Mouse (Mus musculus) cerebellum, adult 11-12 months (tissue): ENCODE measurements around the gene Wdr53.
"Not testable (repeated sequence)": the region's sequence is repeated elsewhere in the genome, so short reads cannot be mapped to it uniquely, and the experiment has no call there.

ENCODE experiments used
- DNase-seq: peaks from one replicate; pipeline ENCODE4 v3.0.0; 2022

Wdr53 gene

DNA sequence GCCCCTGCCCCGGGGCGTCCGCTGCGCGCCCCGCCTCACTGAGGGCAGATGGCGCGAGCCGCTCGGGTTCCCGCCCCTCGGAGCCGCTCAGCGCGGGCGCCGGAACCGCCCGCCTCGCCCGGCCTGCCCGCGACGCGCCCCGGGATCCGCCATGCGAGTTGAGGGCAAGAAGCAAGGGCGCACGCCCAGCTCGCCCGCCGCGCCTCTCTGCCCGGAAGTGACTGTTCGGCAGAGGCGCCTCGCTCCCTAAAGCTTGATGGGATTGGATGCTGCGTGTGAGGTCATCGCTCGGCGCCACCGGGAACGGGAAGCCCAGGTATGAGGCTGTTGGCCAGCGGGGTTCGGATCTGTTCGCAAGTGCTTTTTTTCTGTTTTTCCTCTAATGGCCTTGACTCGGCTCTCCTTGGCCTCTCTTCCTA lies at the start of gene Wdr53, which contains the start of gene Fbxo45:
TSS of gene Wdr53 (plus strand) at position 276 of the 419 bp plus-strand sequence.
TSS of gene Fbxo45 (minus strand) at position 207 of the 419 bp plus-strand sequence.
- DNase-seq: peak; percentile 99

DNA sequence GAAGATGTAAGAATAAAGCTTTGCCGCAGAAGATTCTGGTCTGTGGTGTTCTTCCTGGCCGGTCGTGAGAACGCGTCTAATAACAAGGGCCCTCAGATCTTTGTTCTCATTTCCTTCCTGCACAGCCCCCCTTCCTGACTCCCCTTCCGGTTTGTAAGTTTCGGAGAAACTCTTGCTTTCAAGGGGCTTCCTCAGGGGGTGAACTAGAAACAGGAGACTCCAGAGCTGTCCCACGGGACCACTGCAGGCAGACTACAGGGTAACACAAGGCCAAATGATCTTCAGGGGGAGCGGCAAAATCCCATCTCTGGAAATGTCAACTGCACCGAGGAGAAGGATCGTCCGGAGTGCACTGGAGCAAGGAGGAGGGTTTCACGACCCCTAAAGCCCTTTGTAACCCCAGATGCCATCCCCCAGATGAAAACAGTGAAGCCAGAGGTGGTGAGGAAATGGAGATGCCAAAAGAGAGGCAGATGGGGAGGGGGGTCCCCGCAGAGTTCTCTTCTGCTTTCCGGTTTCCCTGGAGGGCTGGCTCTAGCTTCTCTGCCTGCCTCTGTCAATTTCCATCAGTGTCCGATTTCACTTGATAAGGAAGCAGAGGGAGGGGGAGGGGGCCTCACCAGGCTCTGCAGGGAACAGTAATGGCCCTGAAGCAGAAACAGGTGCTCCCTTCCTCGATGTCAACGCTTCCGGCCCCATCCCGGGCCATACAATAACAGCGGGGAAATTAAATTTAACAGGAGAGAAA lies 46.6 kb upstream of the Wdr53 start:
- DNase-seq: no peak

DNA sequence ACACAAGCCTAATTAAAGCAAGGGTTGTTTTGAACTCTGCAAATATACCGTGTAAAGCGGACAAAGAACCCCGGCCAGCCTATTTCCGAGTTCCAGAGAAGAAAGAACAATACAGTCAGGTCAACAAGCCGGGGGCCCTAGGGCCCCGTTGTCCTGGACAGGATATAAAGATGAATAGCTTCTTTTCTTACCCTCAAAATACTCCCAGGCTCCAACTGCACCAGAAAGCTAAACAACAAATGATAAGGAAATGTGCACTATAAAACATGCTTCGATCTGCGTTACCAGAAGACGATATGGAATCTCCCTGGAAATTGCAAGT lies 46.1 kb upstream of the Wdr53 start:
- DNase-seq: no peak

DNA sequence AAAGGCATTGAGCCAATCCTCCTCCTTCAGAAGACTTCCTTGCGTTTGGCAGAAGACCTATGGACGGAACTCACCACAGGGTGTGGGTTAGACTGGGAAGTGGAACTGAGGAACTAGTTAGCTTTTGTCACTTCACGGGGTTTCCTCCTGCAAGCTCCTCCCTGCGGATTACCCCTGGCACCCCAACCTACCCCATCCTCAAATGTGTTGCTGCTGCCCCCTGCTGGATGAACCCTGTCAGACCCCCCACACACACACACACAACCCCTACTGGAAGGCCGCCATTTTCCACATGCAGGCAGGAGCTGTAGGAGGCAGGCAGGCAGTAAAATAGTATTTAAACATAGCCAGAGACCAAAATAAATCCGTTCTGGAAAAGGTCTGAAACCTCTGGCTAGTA lies 44.3 kb upstream of the Wdr53 start:
- no peak for DNase-seq

DNA sequence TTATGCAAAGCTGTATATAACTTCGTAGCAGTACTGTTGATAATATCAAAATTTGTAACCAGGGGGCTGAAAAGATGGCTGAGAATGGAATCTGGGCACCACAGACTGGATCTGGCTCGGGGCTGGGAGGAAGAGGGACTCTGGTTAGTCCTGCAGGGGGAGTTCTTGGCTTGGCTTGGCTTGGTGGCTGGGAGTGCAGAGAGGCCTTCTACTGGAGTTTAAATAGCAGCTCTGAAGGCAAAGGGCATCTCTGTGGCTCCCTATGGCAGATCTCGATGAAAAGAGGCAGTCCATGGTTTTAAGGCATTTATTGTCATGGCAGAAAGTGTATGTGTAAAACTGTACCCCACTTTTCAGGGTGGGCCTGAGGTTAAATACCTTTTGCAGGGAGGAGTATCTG lies 42.1 kb upstream of the Wdr53 start:
- no peak for DNase-seq

DNA sequence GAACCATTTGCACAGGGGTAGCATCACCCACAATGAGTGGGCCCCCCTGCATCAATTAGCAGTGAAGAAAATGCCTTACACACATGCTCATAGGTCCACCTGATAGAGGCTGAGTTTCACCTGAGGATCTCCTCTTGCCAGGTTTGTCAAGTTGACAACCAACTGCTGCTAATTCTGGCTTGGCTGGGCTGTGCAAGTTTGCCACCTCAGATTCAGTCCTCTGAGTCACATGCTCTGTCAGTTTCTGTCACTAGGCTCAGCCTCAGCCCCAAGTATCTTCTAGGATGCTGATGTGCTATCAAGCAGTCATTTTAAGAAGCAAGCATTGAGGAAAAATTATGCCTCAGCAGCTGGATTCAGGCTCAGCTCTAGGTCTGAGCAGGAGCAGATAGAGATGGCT lies 32.9 kb upstream of the Wdr53 start:
- DNase-seq: no peak

GRCm38 (mm10) chr16:32214804-32215576 lies 32.0 kb upstream of the Wdr53 start:
- no peak for DNase-seq

- DNase-seq: no peak
Measured at GRCm38 (mm10) chr16:32221803-32222202, 25.2 kb upstream of the Wdr53 start.

DNA sequence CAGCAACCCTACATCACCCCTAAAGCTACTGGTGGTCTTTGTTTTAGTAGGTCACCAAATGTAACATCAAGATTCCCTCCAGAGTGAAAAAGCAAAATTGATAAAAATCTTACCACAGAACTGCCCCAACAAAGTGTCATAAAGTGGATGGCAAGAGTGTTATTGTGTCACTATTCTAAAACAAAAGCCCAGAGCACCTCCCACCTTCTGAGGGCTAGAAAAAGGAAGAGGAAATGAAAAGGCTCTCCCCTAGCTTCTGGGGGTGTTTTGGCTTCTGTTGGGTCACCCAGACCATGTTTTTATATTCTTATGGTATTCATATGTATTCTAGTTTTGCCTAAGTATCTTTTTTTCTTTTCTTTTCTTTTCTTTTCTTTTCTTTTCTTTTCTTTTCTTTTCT lies 24.6 kb upstream of the Wdr53 start:
- DNase-seq: no peak

GRCm38 (mm10) chr16:32232050-32232449 lies 15.0 kb upstream of the Wdr53 start:
- DNase-seq: not testable (repeated sequence)

GRCm38 (mm10) chr16:32237930-32238680 lies 8.9 kb upstream of the Wdr53 start:
- no peak for DNase-seq

DNA sequence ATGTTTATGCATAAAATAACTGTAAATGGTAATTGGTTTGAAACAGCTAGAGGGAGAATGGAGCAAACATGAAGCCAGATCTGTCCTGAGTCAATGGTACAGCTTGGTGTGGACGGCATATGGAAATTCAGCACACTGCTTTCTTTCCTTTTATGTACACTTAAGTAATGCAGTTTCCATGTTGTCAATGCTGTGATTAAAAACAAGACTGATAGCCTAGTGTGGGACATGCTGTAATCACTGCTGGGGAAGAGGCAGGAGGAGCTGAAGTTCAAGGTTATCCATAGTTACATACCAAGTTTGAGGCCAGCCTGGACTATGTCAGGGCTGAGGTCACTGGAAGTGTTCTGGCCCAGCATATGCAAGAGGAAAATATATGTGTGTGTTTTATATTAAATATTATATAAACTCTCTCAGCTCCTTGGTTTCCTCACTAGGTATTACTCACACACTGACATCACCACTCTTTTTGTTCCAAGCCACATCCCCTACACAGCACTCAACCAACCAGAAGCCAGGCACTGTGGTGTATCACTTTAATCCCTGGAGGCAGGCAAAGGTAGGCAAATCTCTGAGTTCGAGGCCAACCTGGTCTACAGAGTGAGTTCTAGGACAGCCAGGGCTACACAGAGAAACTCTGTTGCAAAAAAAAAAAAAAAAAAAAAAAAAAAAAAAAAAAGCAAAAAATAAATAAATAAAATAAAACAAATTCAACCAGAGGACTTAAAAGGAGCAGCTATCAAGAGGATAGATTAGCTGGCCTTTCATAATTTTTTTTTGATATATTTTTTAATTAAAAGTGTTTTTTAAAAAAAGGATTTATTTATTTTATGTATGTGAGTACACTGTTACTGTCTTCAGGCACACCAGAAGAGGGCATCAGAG lies 7.4 kb upstream of the Wdr53 start:
- no peak for DNase-seq

DNA sequence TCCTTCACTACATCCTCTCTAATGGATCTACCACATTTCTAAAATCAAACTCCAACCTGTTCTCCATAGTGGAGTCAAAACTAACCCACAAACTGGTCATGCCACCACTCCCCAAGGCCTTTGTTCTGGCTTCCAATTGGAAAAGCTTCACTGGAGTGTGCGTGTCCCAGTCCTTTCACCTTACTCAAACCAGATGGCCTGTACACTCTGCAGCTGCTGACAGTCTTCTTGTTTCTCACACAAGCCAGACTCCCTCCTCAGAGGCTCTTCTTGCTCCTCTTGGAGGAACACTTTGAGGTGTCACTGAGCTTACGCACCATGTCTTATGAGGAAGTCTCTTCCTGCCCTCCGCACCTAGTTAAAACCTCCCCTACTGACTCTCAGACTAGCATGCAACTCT lies 3.1 kb upstream of the Wdr53 start:
- no peak for DNase-seq

- peak; percentile 70 for DNase-seq
Measured at GRCm38 (mm10) chr16:32246351-32246791, 656 bp upstream of the Wdr53 start.

- DNase-seq: not testable (repeated sequence)
Measured at GRCm38 (mm10) chr16:32264225-32264624, 17.2 kb downstream of the Wdr53 start.

- DNase-seq: no peak
Measured at GRCm38 (mm10) chr16:32271291-32271690, 24.3 kb downstream of the Wdr53 start, which contains the start of gene Smco1. Gene Smco1, plus strand, starts transcription at chr16:32271468.

GRCm38 (mm10) chr16:32273338-32273737 lies 26.3 kb downstream of the Wdr53 start:
- no peak for DNase-seq

GRCm38 (mm10) chr16:32275041-32275440 lies 28.0 kb downstream of the Wdr53 start:
- DNase-seq: no peak

DNA sequence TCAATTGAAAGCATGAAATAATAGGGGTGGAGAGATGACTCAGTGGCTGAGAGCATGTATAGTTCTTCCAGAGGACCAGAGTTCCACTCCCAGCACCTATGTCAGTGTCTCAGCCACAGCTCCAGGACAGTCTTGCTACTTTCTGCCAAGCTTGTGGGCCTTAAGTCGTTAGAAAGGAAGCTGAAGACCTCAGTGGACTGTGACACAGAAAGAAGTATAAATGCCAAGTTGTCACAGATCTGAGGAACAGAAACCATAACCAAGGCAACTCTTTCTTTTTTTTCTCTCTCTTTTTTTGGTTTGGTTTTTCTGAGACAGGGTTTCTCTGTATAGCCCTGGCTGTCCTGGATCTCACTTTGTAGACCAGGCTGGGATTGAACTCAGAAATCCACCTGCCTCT lies 28.8 kb downstream of the Wdr53 start:
- no peak for DNase-seq

DNA sequence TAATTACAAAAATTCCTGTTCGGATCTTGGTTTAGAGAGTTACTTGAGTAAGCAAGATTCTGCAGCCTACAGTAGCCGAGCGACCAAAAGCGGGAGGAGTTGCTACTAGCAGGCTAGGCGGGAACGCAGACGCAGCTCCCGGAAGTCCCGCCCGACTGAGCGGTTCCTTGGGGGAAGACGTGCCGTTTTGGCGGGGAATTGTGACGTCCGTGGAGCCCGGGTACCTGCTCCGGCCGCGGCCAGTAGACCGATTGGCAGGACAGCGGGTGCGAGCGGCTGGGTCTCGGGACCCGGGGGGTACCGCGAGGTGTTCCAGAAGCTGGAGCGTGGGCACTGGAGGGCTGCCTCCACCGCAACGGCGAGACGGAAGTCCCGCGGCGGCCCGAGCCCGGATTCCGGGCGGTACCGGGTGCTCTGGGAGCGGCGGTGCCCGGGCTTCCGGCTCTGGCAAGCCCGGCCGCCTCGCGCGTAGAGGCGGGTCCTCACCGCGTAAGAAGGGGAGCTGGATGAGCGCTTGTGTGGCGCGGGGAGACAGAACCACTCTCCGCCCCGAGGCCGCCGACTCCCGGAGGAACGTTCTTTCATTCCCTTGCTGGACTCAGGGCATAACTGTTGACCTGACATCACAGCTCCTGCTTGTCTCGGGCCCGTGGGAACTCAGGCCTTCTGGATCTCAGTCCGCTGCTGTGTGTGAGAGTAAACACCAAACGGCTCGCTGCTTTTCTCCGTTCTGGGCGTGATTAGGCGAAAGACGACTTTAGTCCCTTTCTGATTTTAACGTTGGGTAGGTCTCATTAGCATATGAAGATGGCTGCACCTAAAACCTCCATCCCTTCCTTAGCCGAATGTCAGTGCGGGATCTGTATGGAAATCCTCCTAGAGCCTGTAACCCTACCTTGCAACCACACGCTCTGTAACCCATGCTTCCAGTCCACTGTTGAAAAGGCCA lies 30.6 kb downstream of the Wdr53 start, which contains the start of gene Rnf168:
TSS of gene Rnf168 (plus strand) at position 152 of the 949 bp plus-strand sequence.
- DNase-seq: peak; percentile 91

DNA sequence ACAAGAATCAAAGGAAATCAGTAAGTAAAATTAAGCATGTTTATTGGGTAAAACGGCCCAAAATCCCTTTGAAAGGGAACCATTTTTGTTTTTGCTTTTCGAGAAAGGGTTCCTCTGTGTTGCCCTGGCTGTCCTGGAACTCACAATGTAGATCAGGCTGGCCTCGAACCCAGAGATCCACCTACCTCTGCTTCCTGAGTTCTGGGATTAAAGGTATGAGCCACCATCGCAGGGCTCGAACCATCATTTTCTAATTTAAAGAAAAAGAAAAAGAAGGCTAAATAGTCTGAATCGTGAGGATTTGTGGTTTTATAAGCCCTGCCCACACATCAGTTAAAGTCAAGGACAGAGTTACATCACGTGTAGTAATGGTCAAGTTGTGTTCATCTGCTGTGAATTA lies 31.4 kb downstream of the Wdr53 start:
- DNase-seq: no peak
